Mouse (Mus musculus): Measurements from ENCODE around the gene Syde1.

The Syde1 gene

DNA sequence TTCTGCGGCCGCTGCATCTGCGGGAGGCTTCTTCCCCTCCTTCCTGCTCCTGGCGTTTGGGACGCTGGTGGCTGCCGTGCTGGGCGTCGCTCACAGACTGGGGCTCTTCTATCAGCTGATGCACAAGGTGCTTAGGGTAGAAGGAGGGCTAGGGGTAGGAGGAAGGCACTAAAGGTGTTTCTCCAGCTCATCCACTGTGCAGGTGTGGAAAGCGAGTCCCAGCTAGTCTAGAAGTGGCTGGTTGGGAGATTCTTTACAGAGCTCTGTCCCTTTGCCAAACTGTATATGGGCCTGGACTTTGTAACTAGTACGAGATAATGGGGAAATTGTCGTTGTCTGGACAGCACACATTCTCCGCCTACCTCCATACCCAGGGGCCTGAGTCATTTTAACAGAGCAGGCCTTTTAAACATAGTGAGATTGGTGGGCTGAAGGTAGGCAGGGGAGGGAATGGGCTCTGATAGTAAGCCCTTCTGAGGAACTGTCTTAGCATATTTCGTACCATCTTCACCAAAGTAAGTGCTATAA is 16.6 kb downstream of the Syde1 start:
- no peak for DNase-seq

GRCm38 (mm10) chr10:78574250-78575104 is 17.3 kb downstream of the Syde1 start, which contains the start of gene Ilvbl:
Gene Ilvbl (plus strand): TSS chr10:78574346.
- peak; percentile 90 for DNase-seq

DNA sequence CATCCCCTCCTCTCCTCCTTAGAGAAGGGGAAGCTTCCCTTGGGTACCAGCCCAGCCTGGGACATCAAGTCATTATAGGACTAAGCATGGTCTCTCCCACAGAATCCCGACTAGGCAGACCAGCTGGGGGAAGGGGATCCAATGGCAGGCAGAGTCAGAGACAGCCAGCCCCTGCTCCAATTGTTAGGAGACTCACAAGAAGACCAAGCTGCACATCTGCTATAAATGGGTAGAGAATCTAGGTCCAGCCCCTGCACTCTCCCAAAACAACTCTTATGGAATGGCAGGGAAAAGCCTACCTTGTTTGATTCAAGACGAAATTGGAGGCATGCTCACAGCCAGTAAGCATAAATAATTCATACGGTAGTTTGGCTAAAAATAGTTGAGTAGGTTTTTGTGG is 18.5 kb downstream of the Syde1 start:
- DNase-seq = no peak

GRCm38 (mm10) chr10:78570897-78571296 is 20.9 kb downstream of the Syde1 start:
- DNase-seq = no peak

- DNase-seq = no peak
These were observed 21.3 kb downstream of the Syde1 start for GRCm38 (mm10) chr10:78570416-78570815.

DNA sequence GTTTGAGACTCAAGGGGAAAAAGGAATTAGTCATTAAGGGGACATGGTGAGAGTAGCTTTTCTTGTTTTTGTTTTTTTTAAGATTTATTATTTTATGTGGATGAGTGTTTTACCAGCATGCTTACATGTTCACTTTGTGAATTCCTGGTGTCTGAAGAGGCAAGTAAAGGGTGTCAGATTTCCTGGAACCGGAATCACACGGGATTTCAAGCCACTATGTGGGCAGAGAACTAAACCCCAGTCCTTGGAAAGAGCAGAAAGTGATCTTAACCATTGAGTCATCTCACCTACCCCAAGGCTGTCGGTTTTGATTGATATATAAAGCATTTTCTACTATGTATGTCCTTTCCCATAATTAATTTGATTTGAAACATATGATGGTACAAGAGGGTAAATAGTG is 22.1 kb downstream of the Syde1 start:
- no peak for DNase-seq

GRCm38 (mm10) chr10:78569191-78569590 is 22.6 kb downstream of the Syde1 start:
- no peak for DNase-seq

DNA sequence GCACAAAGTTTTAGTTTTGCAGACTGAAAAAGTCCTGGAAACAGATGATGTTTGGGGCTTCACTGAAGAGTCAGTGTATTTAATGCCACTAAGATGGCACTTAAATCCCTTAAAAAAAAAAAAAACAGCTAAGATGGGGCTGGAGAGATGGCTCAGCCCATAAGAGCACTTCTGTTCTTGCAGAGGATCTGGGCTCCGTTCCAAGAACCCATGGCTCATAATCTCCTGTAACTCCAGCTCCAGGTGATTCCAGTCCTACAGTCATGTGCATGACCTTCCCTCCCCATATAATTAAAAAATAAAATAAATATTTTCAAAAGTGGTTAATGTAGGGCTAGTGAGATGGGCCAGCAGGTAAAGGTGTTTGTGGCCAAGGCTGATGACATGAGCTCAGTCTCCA is 26.7 kb downstream of the Syde1 start:
- DNase-seq = no peak

DNA sequence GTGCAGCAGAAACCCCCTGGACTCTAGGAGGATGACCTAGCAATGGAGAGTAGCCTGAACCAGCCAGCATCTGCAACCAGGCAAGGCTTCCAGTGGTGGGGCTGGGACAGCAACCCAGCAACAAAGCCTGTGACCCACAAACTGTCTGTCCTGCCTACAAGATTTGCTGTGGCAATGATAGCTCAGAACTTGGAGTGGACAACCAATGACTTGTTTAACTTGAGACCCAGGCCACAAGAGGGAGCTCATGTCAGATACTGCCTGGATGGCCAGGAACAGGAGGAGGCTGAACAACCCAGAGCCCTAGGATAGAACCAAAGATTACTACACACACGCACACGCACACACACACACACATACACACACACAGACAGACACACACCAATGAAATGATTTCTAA is 50.8 kb downstream of the Syde1 start:
- no peak for DNase-seq
